Mouse (Mus musculus) cerebellum, adult 9-11 months (tissue): Measurements from ENCODE around the gene Synpo2.

Experiments used
- DNase-seq: peaks from one replicate; pipeline ENCODE4 v3.0.0; 2022

Gene Synpo2

DNA sequence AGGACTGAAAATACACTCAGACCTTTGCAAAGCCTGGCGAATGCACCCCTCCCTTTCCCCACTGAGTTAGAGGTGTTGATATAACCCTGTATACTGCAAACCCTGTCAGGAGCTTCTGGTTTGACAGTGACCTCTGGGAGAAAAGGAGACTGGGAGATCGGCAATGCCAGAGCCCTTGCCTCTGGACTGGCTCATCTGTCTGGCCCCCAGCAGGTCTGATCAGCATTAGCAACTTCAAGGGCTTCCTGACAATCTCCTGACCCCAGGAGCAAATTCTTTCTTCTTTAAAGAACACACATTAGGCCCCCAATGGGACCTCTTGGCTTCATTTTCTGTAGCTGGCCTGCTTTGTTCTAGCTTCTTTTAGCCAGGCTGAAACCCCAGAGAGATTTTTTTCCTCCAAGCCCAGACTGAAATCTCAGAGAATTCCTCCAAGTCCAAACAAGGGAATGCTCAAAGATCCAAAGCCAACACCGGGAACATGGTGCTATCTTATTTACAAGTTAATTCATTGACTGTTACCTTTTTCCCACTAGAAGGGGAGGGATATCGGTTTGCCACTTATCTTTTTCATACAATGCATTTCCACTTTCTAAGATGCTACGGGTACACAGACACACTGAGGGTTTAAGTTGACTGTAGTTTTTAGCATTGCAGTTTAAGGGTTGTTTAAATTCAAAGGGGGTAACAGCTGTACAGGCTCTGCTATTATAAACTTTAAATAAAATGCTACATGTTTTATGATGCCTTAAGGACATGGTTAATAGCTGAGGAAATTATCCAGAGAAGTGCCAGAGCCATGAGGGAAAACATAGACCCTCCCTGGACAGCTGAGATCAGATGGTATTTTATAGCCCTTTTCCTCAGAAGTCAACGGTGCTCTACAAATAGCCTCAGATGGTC, 73.4 kb downstream of the Synpo2 start:
- no peak for DNase-seq

- DNase-seq = no peak
Observed at GRCm38 (mm10) chr3:123160792-123161191, 75.2 kb downstream of the Synpo2 start.

GRCm38 (mm10) chr3:123159139-123159824, 76.7 kb downstream of the Synpo2 start:
- DNase-seq = peak; percentile 11

DNA sequence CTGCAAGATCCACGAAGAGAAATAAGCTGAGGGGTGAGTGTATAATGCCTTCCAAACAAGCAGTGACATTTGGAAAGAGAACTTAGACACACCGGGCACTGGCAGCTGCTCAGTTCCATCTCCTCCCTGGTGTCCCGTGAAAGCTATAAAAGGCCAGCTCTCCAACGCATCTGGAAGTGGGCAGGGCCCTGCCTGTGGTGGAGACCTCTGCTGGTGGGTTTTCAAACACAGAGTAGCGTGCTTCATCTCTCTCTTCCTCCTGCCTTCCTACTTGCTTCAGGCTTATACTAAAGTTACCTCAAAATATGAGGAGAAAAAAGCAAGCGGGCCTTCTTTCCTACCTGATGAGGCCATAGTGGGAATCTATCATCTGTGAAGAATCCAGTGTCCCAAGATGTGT, 77.4 kb downstream of the Synpo2 start:
- DNase-seq = no peak

DNA sequence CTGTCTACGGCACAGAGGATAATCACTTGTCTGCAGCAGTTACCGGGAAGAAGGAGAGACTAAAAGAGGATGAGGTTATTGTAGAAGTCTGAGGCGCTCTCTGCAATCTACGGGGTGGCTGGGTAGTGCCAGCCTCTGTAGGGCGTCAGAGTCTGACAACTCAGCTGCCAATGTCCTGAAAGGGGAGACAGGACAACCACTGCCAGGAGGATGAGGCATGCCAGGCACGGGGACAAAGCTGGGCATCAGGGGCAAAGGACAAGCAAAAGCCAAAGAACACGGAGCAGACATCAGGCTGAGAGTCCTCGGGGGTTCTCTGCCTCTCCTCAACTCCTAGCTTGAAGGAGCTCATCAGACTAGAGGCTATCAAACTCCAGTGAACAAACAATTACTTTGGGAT, 82.6 kb downstream of the Synpo2 start:
- no peak for DNase-seq

GRCm38 (mm10) chr3:123152911-123153310, 83.0 kb downstream of the Synpo2 start:
- no peak for DNase-seq

GRCm38 (mm10) chr3:123150523-123151135, 85.3 kb downstream of the Synpo2 start:
- no peak for DNase-seq

DNA sequence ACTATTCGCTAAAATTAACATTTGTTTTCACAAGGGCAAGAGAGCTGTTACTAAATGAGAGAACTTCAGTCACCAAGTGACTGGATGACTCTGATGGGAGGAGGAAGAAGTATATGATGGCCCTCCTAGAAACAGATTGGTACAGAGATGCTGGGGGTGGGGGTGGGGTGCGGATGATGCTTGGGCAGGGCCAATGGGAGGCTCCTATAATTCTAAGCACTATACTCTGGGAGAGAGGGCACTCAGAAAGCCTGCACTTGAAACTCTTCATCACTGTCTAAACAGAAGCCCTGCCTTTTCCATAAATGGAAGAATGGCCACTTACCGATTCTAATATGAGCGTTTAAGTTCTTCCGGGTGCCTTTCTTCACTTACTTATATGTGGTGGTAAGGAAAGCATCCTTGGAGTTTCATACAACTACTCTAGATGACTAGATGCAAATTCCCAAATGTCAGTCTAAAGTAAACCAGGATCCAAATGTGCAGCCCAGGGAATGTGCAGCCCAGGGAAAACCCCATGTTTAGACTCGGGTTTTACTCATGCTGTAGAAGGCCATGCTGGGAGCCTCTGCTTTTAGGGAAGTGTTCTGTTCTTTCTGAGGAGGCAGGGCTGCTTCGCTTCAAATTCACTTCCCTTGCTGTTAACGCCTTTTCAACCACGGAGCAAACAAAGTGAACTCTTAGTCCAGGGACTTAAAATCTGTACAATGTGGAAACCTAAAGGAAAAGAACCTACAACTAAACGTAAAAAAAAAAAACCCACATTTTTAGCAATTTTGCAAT, 86.4 kb downstream of the Synpo2 start:
- DNase-seq = no peak

GRCm38 (mm10) chr3:123148641-123149040, 87.3 kb downstream of the Synpo2 start:
- DNase-seq = no peak

DNA sequence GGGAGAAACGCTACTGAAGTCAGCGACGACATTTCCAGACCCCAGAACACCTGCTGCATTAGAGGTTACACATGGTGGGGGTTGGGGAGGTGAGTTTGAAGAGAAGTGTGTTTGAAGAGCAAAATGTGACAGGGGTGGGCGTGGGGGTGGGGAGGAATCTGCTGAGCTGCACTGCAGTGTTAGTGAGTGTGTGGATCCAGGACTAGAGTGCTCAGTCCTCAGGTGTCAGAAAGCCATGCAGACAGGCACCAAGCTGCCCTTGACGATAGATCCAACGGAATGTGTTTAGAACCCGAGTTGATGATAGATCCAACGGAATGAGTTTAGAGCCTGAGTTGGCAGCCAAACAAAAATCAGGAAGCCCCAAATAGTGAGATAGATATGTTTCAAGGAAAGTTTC, 89.4 kb downstream of the Synpo2 start:
- DNase-seq = no peak

- no peak for DNase-seq
Observed at GRCm38 (mm10) chr3:123145942-123146341, 90.0 kb downstream of the Synpo2 start.

- DNase-seq = no peak
Observed at GRCm38 (mm10) chr3:123143412-123143811, 92.5 kb downstream of the Synpo2 start.

GRCm38 (mm10) chr3:123142298-123142697, 93.7 kb downstream of the Synpo2 start:
- no peak for DNase-seq

DNA sequence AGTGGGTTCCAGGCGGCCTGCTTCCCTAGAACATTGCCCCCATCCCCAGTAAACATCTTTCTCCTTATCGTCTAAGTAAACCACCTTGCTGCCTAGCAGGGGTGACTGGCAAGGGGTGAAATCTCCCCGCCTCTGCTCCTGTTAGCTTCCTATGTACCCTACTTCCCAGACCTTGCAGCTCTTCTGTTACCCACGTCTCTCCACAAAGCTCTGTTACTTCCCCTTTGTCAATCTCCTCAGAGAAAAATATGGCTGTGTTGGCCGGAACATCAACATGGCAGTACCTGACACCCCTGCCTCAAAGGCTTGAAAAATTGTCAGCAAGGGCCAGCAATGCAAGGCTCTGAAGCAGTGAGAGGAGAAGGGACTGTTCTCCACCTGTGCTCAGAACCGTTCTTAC, 94.9 kb downstream of the Synpo2 start:
- DNase-seq = no peak

DNA sequence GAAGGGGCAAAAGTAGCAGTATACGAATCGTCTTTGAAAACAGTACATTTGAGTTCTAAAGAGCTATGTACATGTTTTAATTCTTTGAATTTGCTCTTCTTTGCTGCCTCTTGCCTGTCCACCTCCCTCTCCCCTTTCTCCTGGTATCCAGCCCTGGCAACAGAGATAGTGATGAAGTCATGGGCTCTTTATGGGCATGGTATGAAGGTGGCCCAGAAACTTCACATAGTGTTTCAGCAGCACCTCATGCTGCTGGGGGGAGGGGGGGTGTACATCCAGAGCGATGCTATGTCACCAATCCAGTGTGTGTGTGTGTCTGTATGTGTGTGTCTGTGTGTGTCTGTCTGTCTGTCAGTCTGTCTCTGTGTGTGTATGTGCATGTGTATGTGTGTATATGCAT, 95.8 kb downstream of the Synpo2 start:
- no peak for DNase-seq

DNA sequence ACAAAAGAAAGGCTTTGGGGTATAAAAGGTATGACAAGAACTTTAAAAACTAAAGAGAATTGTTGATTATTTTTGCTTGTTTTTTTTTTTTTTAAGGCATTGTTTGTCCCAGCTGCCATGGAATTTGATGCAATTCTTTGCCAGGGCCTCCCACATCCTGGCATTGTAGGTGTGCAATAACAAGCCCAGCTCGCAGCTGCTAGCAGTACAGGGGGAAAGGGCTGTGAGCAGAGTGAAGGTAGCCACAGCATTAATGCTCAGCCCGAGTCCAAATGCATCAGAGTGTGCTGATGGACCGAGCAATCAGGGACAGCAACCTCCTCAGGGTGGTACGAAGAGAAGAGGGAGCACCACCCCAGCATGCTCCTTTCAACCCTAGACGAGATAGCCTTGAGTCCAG, 96.3 kb downstream of the Synpo2 start:
- DNase-seq = no peak

DNA sequence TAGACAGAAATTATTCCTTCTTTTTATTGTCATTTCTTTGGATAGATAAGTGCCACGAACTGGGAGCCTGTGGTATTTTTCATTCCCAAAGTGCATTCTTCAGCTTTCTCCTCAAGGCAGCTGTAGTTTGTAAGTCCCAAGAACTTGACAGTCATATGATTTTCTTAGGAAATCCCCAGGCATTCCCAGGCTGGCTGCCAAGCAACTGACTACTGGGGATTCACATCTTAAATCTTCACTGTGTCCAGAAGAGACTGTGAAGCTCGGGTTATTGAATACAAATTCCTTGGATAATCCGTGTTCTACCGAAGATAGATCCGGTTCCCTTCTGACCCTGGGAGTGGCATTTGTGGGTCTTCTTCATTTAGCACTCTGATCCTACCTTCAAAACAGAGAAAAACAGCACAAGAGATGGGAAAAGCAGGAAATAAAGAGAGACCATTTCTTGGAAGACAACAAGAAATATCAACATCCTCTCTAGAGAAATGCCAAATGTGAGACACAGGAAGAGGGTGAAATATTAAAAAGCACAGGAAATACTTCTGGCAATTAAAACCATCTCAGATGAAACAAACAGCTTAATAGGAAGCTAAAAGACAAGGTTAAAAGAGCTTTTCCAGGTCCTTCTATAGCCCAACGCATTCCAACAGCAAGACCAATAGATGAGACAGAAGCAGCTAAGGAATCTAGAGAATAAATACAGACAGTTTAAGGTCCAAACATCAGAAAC, 97.5 kb downstream of the Synpo2 start:
- no peak for DNase-seq

GRCm38 (mm10) chr3:123132101-123132500, 103.8 kb downstream of the Synpo2 start:
- no peak for DNase-seq

DNA sequence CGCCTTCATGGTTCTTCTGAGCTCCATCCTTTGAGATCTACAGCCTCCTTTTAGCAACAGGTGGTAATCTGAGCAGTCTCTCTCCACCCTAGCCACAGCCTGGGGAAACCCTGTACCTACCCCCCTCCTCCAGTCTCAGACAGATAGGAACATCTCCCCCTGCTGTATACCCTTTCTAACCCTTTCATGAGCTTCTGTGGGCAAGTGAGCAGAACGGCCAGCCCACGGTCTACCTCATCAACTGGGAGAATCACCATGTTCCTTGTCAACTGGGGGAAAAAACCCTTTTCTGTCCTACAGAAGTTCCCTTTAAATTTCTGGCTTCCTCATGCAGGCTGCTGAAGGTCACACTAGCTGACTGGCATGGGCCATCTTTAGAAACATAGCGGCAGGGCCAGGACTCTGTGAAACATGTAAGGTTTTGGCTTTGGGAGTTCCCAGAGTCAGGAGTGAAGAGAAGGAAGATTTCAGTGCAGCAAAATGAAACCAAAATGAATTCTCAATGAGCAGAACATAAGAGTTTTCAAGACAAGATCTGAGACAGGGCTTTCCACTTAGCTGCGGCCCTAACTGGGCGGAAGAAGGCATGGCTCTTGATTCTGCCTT, 104.7 kb downstream of the Synpo2 start:
- no peak for DNase-seq

DNA sequence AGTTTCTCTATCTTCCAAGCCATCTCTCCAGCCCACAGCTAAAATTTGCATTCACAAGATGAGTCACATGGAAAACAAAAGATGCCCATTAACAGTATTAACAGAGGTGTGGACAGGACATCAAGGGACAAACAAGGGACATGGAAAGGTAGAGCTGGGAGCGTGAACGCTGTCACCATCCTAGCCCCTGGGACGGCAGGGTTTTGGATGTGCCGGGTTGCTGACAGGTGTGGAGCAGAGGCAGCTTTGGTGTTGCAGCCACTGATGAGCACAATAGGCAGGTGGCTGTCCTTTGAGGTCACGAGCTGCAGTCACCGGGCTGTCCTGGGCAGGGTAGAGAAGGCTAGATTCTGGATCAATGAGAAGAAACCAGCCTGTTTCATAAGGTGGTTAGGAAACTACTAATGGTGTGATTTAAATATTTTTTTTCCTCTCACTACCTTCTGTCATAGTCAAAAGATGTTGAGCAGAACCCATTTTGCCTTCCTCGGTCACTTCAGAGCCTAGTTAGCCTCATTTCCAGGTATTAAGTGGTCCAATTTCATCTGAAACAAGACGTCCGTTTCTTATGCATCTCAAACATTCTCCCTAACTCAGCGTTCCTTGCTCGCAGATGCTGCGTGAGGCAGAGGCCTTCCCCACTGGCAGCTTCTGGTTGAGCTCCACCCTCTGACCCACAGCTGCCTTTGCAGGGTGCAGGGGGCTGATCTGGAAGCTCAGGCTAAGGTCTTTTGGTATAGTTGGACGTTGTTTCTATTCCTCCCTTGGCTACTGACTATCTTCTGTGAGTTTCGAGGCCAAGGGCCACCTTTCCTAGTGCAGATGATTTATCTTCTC, 105.4 kb downstream of the Synpo2 start:
- DNase-seq = no peak

DNA sequence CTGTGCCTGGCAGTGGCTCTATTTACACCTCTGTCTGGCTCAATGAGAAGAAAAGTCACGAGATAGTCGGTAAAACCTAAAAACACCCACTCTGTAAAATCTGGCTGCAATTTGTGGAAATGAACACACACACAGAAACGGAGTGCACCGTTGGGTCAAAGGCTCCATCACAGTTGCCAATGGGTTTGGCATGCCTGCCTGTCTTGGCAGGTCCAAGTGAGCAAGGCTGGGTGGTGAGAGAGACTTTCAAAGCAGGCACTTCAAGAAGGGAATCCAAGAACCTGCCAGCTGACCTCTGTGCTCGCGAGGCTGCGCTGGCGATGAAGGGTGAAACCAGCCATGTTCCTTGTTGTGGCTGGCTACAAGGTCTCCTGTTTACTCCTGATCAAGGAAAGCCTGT, 107.2 kb downstream of the Synpo2 start:
- DNase-seq = no peak
